Mouse (Mus musculus) olfactory bulb, adult 2 months (tissue): ENCODE results near the gene Orm1. TPM values are rescaled to one million over a fixed set of nuclear protein-coding genes. Genes with fewer than 3 reads are reported as not detected.

Experiments
- H3K27ac ChIP-seq: fragments of 200-500 bp; 2 replicates; pipeline ENCODE4 v1.5.1; 2012; ENCODE audit warnings: low read depth, low read length; ENCODE audit not compliant: insufficient read depth
- H3K4me1 ChIP-seq: fragments of 200-500 bp; 2 replicates; pipeline ENCODE4 v1.6.1; 2012; ENCODE audit warnings: low read length; ENCODE audit not compliant: control insufficient read depth, insufficient read depth
- H3K4me3 ChIP-seq: fragments of 200-500 bp; 2 replicates; pipeline ENCODE4 v1.5.1; 2012; ENCODE audit warnings: mild to moderate bottlenecking, low read depth, low read length, moderate library complexity; ENCODE audit not compliant: insufficient read depth
- CTCF ChIP-seq: fragments of 200-500 bp; IDR thresholded peaks from 2 replicates; pipeline ENCODE4 v1.5.1; 2012; ENCODE audit warnings: low read depth, mild to moderate bottlenecking, low read length, moderate library complexity; ENCODE audit not compliant: insufficient read depth
- POLR2A ChIP-seq: fragments of 200-500 bp; IDR thresholded peaks from 2 replicates; pipeline ENCODE4 v1.6.1; 2012; ENCODE audit warnings: mild to moderate bottlenecking, low read depth, low read length, moderate library complexity; ENCODE audit not compliant: insufficient read depth
- WGBS: fragments of 180-500 bp; shearing (Covaris S2); methylation state at CpG from one replicate; pipeline ENCODE4 v1.1.7; 2018; 5-methylcytosine and 5-hydroxymethylcytosine counted together
- polyA plus RNA-seq: library from polyadenylated mRNA; stranded (reverse); fragments of >200 nt; gene quantifications from 2 replicates; pipeline ENCODE4 v1.2.4, GENCODE M21; 2012; ENCODE audit warnings: low replicate concordance; ENCODE audit not compliant: missing spikeins, insufficient read depth, insufficient read length

The Orm1 gene
- polyA plus RNA-seq, 1 experiment = not detected

GRCm38 (mm10) chr4:63345261-63345660 lies 901 bp downstream of the Orm1 start:
- no peaks in the 10 kb centered on the region for H3K4me1 ChIP-seq
- H3K4me3 ChIP-seq = no peak overlapping the region
- no peak overlapping the region for H3K27ac ChIP-seq
- TF ChIP-seq POLR2A (no peak), CTCF (no peak)

- H3K4me3 ChIP-seq = no peak overlapping the region
These were observed 2.3 kb downstream of the Orm1 start for GRCm38 (mm10) chr4:63346659-63347058.

GRCm38 (mm10) chr4:63348524-63348923 lies 4.2 kb downstream of the Orm1 start:
- no peaks in the 10 kb centered on the region for H3K4me1 ChIP-seq
- WGBS = 78% methylated on average over 6 of the region's 6 CpGs
- H3K4me3 ChIP-seq = no peak overlapping the region
- TF ChIP-seq CTCF (no peak), POLR2A (no peak)
- no peak overlapping the region for H3K27ac ChIP-seq

More at GRCm38 (mm10) chr4:63346659-63347058, 2.3 kb downstream of the Orm1 start:
- no peak for TF ChIP-seq POLR2A
- no peak for TF ChIP-seq CTCF
- no peaks in the 10 kb centered on the region for H3K4me1 ChIP-seq
- WGBS = 95% methylated on average over 4 of the region's 4 CpGs
- H3K27ac ChIP-seq = no peak overlapping the region

GRCm38 (mm10) chr4:63355877-63356665 lies 11.7 kb downstream of the Orm1 start, which contains the start of gene Orm3:
Gene Orm3, plus strand, starts transcription at chr4:63356162.
- 83% methylated on average over 4 of the region's 4 CpGs for WGBS
- no peak for TF ChIP-seq CTCF
- TF ChIP-seq POLR2A = no peak
- no peak within 1 kb of the TSS for H3K4me3 ChIP-seq
- H3K4me1 ChIP-seq = peaks cover 8% of the 10 kb centered on the region; the same call in 1 of the 2 replicates
- no peak within 1 kb of the TSS for H3K27ac ChIP-seq

- no peak for TF ChIP-seq POLR2A
- no peak for TF ChIP-seq CTCF
- H3K4me3 ChIP-seq = no peak overlapping the region
- H3K4me1 ChIP-seq = peaks cover 8% of the 10 kb centered on the region; the same call in 1 of the 2 replicates
- 86% methylated on average over 2 of the region's 2 CpGs for WGBS
- no peak overlapping the region for H3K27ac ChIP-seq
These were observed 12.7 kb downstream of the Orm1 start for GRCm38 (mm10) chr4:63356981-63357570.

- WGBS = 83% methylated on average over 6 of the region's 6 CpGs
- Histone ChIP-seq H3K27ac (no peak overlapping the region), H3K4me1 (peaks cover 8% of the 10 kb centered on the region; the same call in 1 of the 2 replicates), H3K4me3 (no peak overlapping the region)
- TF ChIP-seq CTCF (no peak), POLR2A (no peak)
These were observed 15.5 kb downstream of the Orm1 start for GRCm38 (mm10) chr4:63359861-63360260.

GRCm38 (mm10) chr4:63362150-63362549 lies 17.8 kb downstream of the Orm1 start, which contains the start of gene Orm2:
Gene Orm2, plus strand, starts transcription at chr4:63362449.
- Histone ChIP-seq H3K27ac (no peak within 1 kb of the TSS), H3K4me3 (no peak within 1 kb of the TSS), H3K4me1 (no peaks in the 10 kb centered on the region)
- TF ChIP-seq CTCF = no peak
- TF ChIP-seq POLR2A = no peak
- 75% methylated on average over 5 of the region's 5 CpGs for WGBS

GRCm38 (mm10) chr4:63368577-63368976 lies 24.2 kb downstream of the Orm1 start:
- Histone ChIP-seq H3K27ac (no peak overlapping the region), H3K4me1 (no peaks in the 10 kb centered on the region), H3K4me3 (no peak overlapping the region)
- TF ChIP-seq POLR2A = no peak
- TF ChIP-seq CTCF = peak; percentile 98
- 18% methylated on average over 4 of the region's 4 CpGs for WGBS

GRCm38 (mm10) chr4:63370897-63371296 lies 26.5 kb downstream of the Orm1 start:
- TF ChIP-seq POLR2A = no peak
- no peak for TF ChIP-seq CTCF
- Histone ChIP-seq H3K27ac (no peak overlapping the region), H3K4me3 (no peak overlapping the region), H3K4me1 (no peaks in the 10 kb centered on the region)
- 69% methylated on average over 7 of the region's 7 CpGs for WGBS
